Mouse (Mus musculus) liver, embryonic 14.5 days (tissue): ENCODE measurements around the gene Stxbp4.

Experiments
- CTCF ChIP-seq: IDR thresholded peaks from 2 replicates; pipeline ENCODE4 v1.5.1; 2016; ENCODE audit warnings: antibody characterized with exemption, low read depth, control low read depth
- EP300 ChIP-seq: IDR thresholded peaks from 2 replicates; pipeline ENCODE4 v1.6.1; 2016; ENCODE audit warnings: antibody characterized with exemption, low read depth

GRCm38 (mm10) chr11:90634661-90635060 is 3.2 kb downstream of the Stxbp4 start:
- TF ChIP-seq CTCF, result no peak
- no peak for TF ChIP-seq EP300
